Mouse (Mus musculus): Measurements from ENCODE around the gene Pno1. TPM values are rescaled to one million over a fixed set of nuclear protein-coding genes. Genes with fewer than 3 reads are reported as not detected.

Pno1 gene
- polyA plus RNA-seq, 1 experiment from 2014 or later = 128 TPM

DNA sequence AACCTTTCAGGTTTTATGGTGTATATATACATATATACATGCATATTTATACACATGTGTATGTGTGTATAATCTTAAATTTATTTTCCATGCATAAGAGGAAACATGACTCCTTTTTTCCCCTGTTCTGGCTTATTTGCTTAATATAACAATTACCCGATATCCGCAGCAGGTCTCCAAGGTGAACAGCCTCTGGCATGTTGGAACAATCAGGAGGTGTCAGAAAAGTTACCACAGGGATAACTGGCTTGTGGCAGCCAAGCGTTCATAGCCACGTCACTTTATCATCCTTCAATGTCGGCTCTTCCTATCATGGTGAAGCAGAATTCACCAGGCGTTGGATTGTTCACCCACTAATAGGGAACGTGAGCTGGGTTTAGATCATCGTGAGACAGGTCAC, 9.8 kb upstream of the Pno1 start:
- Histone ChIP-seq H3K4me1 (ENCODE audit: control insufficient read depth, insufficient read depth, low read length) (no peaks in the 10 kb centered on the region), H3K27ac (replicated peaks; ENCODE audit: low read depth, low read length) (no peak overlapping the region), H3K9me3 (replicated peaks; ENCODE audit: control insufficient read depth, low read length) (no peaks in the 10 kb centered on the region), H3K4me3 (ENCODE audit: low read depth, low read length) (no peak overlapping the region), H3K36me3 (replicated peaks; ENCODE audit: control insufficient read depth, insufficient read depth, low read depth, low read length) (no peaks in the 10 kb centered on the region), H3K9ac (replicated peaks; ENCODE audit: low read length) (no peak overlapping the region), H3K4me2 (ENCODE audit: low read depth, low read length) (no peak overlapping the region), H3K27me3 (ENCODE audit: control insufficient read depth, insufficient read depth, low read length) (no peaks in the 10 kb centered on the region)
- no peak for ATAC-seq (replicated peaks; ENCODE audit: insufficient number of reproducible peaks, low FRiP score, low TSS enrichment, low read depth)
- 91% methylated on average over 8 of the region's 8 CpGs for WGBS
- DNase-seq (ENCODE audit: low spot score) = no peak

DNA sequence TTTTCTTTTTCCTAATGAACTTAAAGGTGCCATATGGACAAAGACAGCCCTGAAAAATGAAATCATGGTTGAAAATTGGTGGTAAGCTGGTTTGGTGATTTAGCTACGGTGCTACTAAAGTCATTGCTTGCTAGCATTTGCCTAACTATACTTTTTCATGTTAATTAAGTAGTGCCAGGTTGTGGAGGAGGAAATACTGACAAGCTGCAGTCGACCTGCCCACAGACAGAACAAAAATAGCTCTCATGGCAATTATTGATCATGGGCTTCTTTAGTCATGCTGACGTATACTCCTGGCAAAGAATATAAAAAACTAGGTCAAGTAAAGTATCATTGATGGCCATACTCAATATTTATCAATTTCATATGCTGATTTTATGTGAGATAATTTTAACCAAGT, 4.1 kb upstream of the Pno1 start:
- WGBS = 88% methylated on average over 3 of the region's 3 CpGs
- DNase-seq (ENCODE audit: low spot score) (no peak), ATAC-seq (replicated peaks; ENCODE audit: insufficient number of reproducible peaks, low FRiP score, low TSS enrichment, low read depth) (no peak)
- no peaks in the 10 kb centered on the region for H3K36me3 ChIP-seq (replicated peaks; ENCODE audit: control insufficient read depth, insufficient read depth, low read depth, low read length)
- H3K9ac ChIP-seq (replicated peaks; ENCODE audit: low read length) = no peak overlapping the region
- H3K4me2 ChIP-seq (ENCODE audit: low read depth, low read length) = no peak overlapping the region
- H3K4me3 ChIP-seq (ENCODE audit: low read depth, low read length) = no peak overlapping the region
- no peaks in the 10 kb centered on the region for H3K9me3 ChIP-seq (replicated peaks; ENCODE audit: control insufficient read depth, low read length)
- H3K27ac ChIP-seq (replicated peaks; ENCODE audit: low read depth, low read length) = no peak overlapping the region
- no peaks in the 10 kb centered on the region for H3K27me3 ChIP-seq (ENCODE audit: control insufficient read depth, insufficient read depth, low read length)
- no peaks in the 10 kb centered on the region for H3K4me1 ChIP-seq (ENCODE audit: control insufficient read depth, insufficient read depth, low read length)

DNA sequence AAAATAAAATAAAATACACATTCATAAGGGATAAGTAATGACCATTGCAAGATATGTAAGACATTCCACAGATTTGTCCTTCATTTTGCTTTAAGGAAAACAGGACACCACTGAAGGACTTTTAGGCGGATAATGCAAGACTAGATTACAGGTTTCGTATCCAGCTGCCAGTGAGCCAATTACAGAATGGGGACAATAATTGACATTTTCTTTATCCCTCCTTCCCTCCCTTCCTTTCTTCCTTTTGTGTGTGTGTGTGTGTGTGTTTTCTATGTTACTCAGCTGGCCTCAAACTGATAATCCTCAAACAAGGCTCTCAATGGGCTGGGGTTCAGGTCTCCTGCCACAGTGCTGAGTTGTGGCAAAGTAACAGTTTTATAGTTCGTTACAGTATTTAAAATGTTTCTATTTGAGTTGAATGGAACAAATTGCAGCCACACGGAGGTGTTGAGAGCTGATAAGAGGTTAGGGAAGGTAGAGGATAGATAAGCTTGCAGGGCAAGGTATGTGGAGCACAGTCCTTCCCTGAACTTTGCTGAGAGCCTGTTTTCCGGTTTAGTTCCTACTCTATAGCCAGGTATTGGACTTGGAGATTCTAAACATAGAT, 1.6 kb upstream of the Pno1 start:
- Histone ChIP-seq H3K36me3 (replicated peaks; ENCODE audit: control insufficient read depth, insufficient read depth, low read depth, low read length) (no peaks in the 10 kb centered on the region), H3K27me3 (ENCODE audit: control insufficient read depth, insufficient read depth, low read length) (no peaks in the 10 kb centered on the region), H3K4me2 (ENCODE audit: low read depth, low read length) (no peak overlapping the region), H3K4me3 (ENCODE audit: low read depth, low read length) (no peak overlapping the region), H3K27ac (replicated peaks; ENCODE audit: low read depth, low read length) (no peak overlapping the region), H3K4me1 (ENCODE audit: control insufficient read depth, insufficient read depth, low read length) (no peaks in the 10 kb centered on the region), H3K9me3 (replicated peaks; ENCODE audit: control insufficient read depth, low read length) (no peaks in the 10 kb centered on the region), H3K9ac (replicated peaks; ENCODE audit: low read length) (no peak overlapping the region)
- DNase-seq (ENCODE audit: low spot score) (no peak), ATAC-seq (replicated peaks; ENCODE audit: insufficient number of reproducible peaks, low FRiP score, low TSS enrichment, low read depth) (no peak)
- 73% methylated on average over 5 of the region's 5 CpGs for WGBS

DNA sequence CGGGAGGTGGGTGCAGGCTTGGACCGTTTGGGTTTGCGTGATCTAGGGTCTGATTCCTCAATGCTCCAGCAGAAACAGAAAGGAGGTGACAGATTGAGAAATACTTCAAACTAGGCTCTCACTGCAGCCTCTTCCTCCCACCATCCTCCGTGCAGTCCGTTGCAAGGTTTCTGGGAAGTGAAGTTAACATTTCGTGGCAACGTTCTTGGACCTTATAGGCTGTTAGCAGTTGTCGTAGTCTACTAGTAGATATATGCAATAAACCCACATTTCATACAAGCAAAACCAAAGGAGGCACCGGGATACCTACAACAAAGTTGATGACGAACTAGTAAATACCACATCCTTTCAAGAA, 750 bp upstream of the Pno1 start:
- H3K9ac ChIP-seq (replicated peaks; ENCODE audit: low read length) = peak overlapping the region; percentile 83
- H3K27ac ChIP-seq (replicated peaks; ENCODE audit: low read depth, low read length) = no peak overlapping the region
- H3K27me3 ChIP-seq (ENCODE audit: control insufficient read depth, insufficient read depth, low read length) = no peaks in the 10 kb centered on the region
- ATAC-seq (replicated peaks; ENCODE audit: insufficient number of reproducible peaks, low FRiP score, low TSS enrichment, low read depth) (no peak), DNase-seq (ENCODE audit: low spot score) (no peak)
- H3K4me2 ChIP-seq (ENCODE audit: low read depth, low read length) = peak overlapping the region; percentile 51
- no peaks in the 10 kb centered on the region; the same call in 1 of the 2 replicates for H3K36me3 ChIP-seq (replicated peaks; ENCODE audit: control insufficient read depth, insufficient read depth, low read depth, low read length)
- no peaks in the 10 kb centered on the region for H3K9me3 ChIP-seq (replicated peaks; ENCODE audit: control insufficient read depth, low read length)
- 2% methylated on average over 10 of the region's 10 CpGs for WGBS
- H3K4me3 ChIP-seq (ENCODE audit: low read depth, low read length) = peak overlapping the region; percentile 84
- no peaks in the 10 kb centered on the region for H3K4me1 ChIP-seq (ENCODE audit: control insufficient read depth, insufficient read depth, low read length)

DNA sequence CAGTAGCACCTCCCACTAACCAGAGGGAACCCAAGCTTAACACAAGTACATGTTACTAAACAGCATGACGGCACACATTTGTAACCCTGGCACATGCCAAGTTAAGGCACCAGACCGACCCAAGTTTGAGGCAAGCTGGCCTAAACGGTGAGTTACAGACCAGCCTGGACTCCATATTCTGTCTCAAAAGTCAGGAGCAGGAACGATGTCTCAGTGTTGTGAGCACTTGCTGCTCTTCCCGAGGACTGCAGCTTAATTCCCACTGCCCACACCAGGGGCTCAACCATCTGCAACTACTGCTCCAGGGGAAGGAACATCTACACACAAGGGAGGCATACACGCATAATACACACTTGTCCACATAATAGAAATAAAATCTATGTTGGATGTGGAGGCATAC, 8.9 kb downstream of the Pno1 start:
- Histone ChIP-seq H3K4me3 (ENCODE audit: low read depth, low read length) (no peak overlapping the region), H3K27ac (replicated peaks; ENCODE audit: low read depth, low read length) (no peak overlapping the region), H3K27me3 (ENCODE audit: control insufficient read depth, insufficient read depth, low read length) (no peaks in the 10 kb centered on the region), H3K9me3 (replicated peaks; ENCODE audit: control insufficient read depth, low read length) (no peaks in the 10 kb centered on the region), H3K4me1 (ENCODE audit: control insufficient read depth, insufficient read depth, low read length) (no peaks in the 10 kb centered on the region), H3K4me2 (ENCODE audit: low read depth, low read length) (no peak overlapping the region), H3K36me3 (replicated peaks; ENCODE audit: control insufficient read depth, insufficient read depth, low read depth, low read length) (no peaks in the 10 kb centered on the region; the same call in 1 of the 2 replicates), H3K9ac (replicated peaks; ENCODE audit: low read length) (no peak overlapping the region)
- ATAC-seq (replicated peaks; ENCODE audit: insufficient number of reproducible peaks, low FRiP score, low TSS enrichment, low read depth) (no peak), DNase-seq (ENCODE audit: low spot score) (no peak)
- 87% methylated on average over 6 of the region's 6 CpGs for WGBS

DNA sequence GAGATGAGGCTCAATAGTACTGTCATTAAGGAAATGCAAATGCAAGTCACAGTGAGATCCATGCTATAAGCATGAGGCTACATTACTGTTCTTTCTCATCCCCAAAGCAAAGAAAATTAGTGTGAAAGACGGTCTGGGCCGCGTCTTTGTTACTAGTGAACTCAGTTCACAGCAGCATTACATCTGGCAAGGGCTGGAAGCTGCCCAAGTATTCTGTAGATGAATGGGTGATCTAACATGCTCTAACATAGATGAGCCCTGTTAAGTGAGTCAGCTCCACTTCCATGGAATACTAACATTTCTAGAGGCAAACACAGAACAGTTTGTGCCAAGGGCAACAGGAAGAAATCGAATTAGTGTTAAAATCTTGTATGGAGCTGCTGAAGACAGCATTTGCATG, 10.4 kb downstream of the Pno1 start:
- ATAC-seq (replicated peaks; ENCODE audit: insufficient number of reproducible peaks, low FRiP score, low TSS enrichment, low read depth) (no peak), DNase-seq (ENCODE audit: low spot score) (no peak)
- H3K9ac ChIP-seq (replicated peaks; ENCODE audit: low read length) = no peak overlapping the region
- no peak overlapping the region for H3K4me3 ChIP-seq (ENCODE audit: low read depth, low read length)
- no peak overlapping the region for H3K4me2 ChIP-seq (ENCODE audit: low read depth, low read length)
- peaks cover 6% of the 10 kb centered on the region; the same call in 1 of the 2 replicates for H3K36me3 ChIP-seq (replicated peaks; ENCODE audit: control insufficient read depth, insufficient read depth, low read depth, low read length)
- 91% methylated on average over 4 of the region's 4 CpGs for WGBS
- no peaks in the 10 kb centered on the region for H3K4me1 ChIP-seq (ENCODE audit: control insufficient read depth, insufficient read depth, low read length)
- no peaks in the 10 kb centered on the region for H3K27me3 ChIP-seq (ENCODE audit: control insufficient read depth, insufficient read depth, low read length)
- H3K27ac ChIP-seq (replicated peaks; ENCODE audit: low read depth, low read length) = no peak overlapping the region
- no peaks in the 10 kb centered on the region for H3K9me3 ChIP-seq (replicated peaks; ENCODE audit: control insufficient read depth, low read length)

DNA sequence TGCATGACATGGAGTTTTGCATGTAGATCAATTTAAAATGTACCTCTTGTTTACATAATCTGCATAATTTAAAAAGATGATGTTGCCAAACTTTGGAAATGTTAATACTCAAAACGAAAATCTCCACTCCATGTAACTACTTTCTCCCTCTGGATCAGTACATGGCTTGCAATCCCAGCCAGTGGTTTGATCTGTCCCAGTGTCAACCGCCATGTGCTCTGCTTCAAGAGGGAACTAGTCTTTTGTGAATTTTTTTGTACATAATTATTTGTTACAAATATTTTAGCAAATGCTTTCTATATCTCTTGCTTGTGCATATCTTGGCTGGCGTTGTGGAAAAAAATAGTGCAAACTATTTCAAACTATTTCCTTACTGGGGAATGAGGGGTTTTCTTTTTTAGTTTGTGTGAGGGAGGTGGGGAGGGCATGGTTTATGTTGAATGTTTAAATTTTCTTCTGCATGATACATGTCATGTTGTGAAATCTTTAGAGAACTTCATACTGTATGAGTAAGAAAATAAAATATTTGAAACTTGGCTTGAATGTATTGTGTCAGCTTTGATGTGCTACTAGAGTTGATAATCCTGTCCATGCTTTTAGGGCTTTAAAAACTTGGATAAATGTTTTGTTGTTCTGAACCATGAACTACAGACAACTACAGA, 11.4 kb downstream of the Pno1 start:
- no peaks in the 10 kb centered on the region for H3K9me3 ChIP-seq (replicated peaks; ENCODE audit: control insufficient read depth, low read length)
- H3K4me3 ChIP-seq (ENCODE audit: low read depth, low read length) = no peak overlapping the region
- WGBS = 91% methylated on average over 3 of the region's 3 CpGs
- no peaks in the 10 kb centered on the region for H3K27me3 ChIP-seq (ENCODE audit: control insufficient read depth, insufficient read depth, low read length)
- no peak overlapping the region for H3K9ac ChIP-seq (replicated peaks; ENCODE audit: low read length)
- no peak overlapping the region for H3K27ac ChIP-seq (replicated peaks; ENCODE audit: low read depth, low read length)
- no peak overlapping the region for H3K4me2 ChIP-seq (ENCODE audit: low read depth, low read length)
- no peaks in the 10 kb centered on the region for H3K4me1 ChIP-seq (ENCODE audit: control insufficient read depth, insufficient read depth, low read length)
- peaks cover 11% of the 10 kb centered on the region for H3K36me3 ChIP-seq (replicated peaks; ENCODE audit: control insufficient read depth, insufficient read depth, low read depth, low read length)
- ATAC-seq (replicated peaks; ENCODE audit: insufficient number of reproducible peaks, low FRiP score, low TSS enrichment, low read depth) (no peak), DNase-seq (ENCODE audit: low spot score) (no peak)

DNA sequence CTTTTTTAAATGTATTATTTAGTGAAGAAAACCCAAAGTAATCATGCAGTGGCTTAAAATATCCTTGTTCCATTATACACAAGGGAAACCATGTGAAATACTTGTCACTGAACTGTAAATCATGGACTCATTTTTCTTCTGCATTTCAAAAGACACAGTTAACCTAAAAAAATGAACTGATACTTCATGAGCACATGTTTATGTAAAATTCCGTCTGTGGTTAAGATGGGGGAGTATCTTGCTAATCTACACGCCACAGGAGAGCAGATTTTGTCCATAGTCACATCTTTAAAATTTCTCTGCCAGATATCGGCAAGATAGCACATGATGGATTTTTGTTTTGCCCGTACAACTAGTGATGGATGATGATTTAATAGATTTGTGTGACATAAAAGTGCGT, 12.2 kb downstream of the Pno1 start:
- no peaks in the 10 kb centered on the region for H3K4me1 ChIP-seq (ENCODE audit: control insufficient read depth, insufficient read depth, low read length)
- no peak overlapping the region for H3K4me3 ChIP-seq (ENCODE audit: low read depth, low read length)
- DNase-seq (ENCODE audit: low spot score) (no peak), ATAC-seq (replicated peaks; ENCODE audit: insufficient number of reproducible peaks, low FRiP score, low TSS enrichment, low read depth) (no peak)
- no peak overlapping the region for H3K27ac ChIP-seq (replicated peaks; ENCODE audit: low read depth, low read length)
- no peaks in the 10 kb centered on the region for H3K9me3 ChIP-seq (replicated peaks; ENCODE audit: control insufficient read depth, low read length)
- H3K9ac ChIP-seq (replicated peaks; ENCODE audit: low read length) = no peak overlapping the region
- WGBS = 91% methylated on average over 5 of the region's 5 CpGs
- no peak overlapping the region for H3K4me2 ChIP-seq (ENCODE audit: low read depth, low read length)
- peaks cover 11% of the 10 kb centered on the region for H3K36me3 ChIP-seq (replicated peaks; ENCODE audit: control insufficient read depth, insufficient read depth, low read depth, low read length)
- no peaks in the 10 kb centered on the region for H3K27me3 ChIP-seq (ENCODE audit: control insufficient read depth, insufficient read depth, low read length)
